In the genomic region with DNA sequence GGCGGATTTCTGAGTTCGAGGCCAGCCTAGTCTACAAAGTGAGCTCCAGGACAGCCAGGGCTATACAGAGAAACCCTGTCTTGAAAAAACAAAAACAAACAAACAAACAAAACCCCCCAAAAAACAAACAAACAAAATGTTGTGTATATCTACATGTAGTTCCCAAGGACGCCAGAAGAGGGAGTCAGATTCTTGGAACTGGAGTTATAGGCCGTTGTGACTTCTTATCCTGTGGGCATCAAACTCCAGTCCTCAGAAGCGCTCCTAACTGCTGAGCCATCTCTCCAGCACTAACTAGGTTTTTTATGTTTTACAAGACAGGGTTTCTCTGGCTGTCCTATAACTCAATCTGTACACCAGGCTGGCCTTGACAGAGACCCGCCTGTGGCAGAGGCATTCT, we compare ENCODE assay signal across 12 mouse cellular contexts. TPM values are rescaled to one million over a fixed set of nuclear protein-coding genes. Genes with fewer than 3 reads are reported as not detected.
DNase-seq lines count a peak whose midpoint lies in the region; ATAC-seq lines count a peak whose summit lies in the region.
"Had no signal": no experiment of that assay in that cellular context is flagged by ENCODE, and none has a peak within 500 bp of the region (broad histone marks: within the 10 kb centered on the region; RNA-seq: fewer than 3 reads in every experiment).

No protein-coding gene starts in this region.

- no peaks in the 10 kb centered on the region for H3K9me3 ChIP-seq in hindbrain, embryonic 14.5 days (ENCODE audit: control insufficient read depth, low read length)
- H3K9me3 ChIP-seq in hindbrain, embryonic 12.5 days (replicated peaks): no peaks in the 10 kb centered on the region
- H3K9me3 ChIP-seq: megakaryocyte, embryonic 14.5 days had no signal

- WGBS in hindbrain, embryonic 14.5 days: 60% methylated on average over 6 of the region's 6 CpGs
- 61% methylated on average over 6 of the region's 6 CpGs for WGBS in hindbrain, embryonic 12.5 days

- no peak overlapping the region for H3K27ac ChIP-seq in hindbrain, embryonic 14.5 days
- H3K27ac ChIP-seq in hindbrain, embryonic 12.5 days: no peak overlapping the region

- ATAC-seq in hindbrain, embryonic 14.5 days (ENCODE audit: low FRiP score): no peak
- no peak for ATAC-seq in hindbrain, embryonic 12.5 days (ENCODE audit: low FRiP score)
- ATAC-seq: hindbrain, embryonic 16.5 days had no signal

- H3K27me3 ChIP-seq in hindbrain, embryonic 14.5 days (ENCODE audit: control insufficient read depth, insufficient read depth, low read length): no peaks in the 10 kb centered on the region
- no peaks in the 10 kb centered on the region for H3K27me3 ChIP-seq in hindbrain, embryonic 12.5 days

- intact Hi-C loops in left cerebral cortex, postnatal 10 days (cut with DNase I): no loop called here

- H3K36me3 ChIP-seq in hindbrain, embryonic 14.5 days (replicated peaks; ENCODE audit: control insufficient read depth, insufficient read depth): peaks cover 35% of the 10 kb centered on the region
- peaks cover 34% of the 10 kb centered on the region for H3K36me3 ChIP-seq in hindbrain, embryonic 12.5 days

- H3K4me1 ChIP-seq in hindbrain, embryonic 14.5 days (replicated peaks; ENCODE audit: control insufficient read depth, insufficient read depth, low read length): no peaks in the 10 kb centered on the region; the same call in 1 of the 2 replicates
- H3K4me1 ChIP-seq in hindbrain, embryonic 12.5 days: no peaks in the 10 kb centered on the region; the same call in 1 of the 2 replicates
- H3K4me1 ChIP-seq: megakaryocyte, embryonic 14.5 days had no signal

- H3K4me2 ChIP-seq in hindbrain, embryonic 14.5 days (replicated peaks): no peak overlapping the region
- H3K4me2 ChIP-seq in hindbrain, embryonic 12.5 days (replicated peaks): no peak overlapping the region

- H3K9ac ChIP-seq in hindbrain, embryonic 14.5 days: no peak overlapping the region
- no peak overlapping the region for H3K9ac ChIP-seq in hindbrain, embryonic 12.5 days

- H3K4me3 ChIP-seq in hindbrain, embryonic 14.5 days (replicated peaks; ENCODE audit: low read length): no peak overlapping the region
- no peak overlapping the region for H3K4me3 ChIP-seq in hindbrain, embryonic 12.5 days
- H3K4me3 ChIP-seq: megakaryocyte, embryonic 14.5 days had no signal

- peak; percentile 55 for DNase-seq in hindbrain, embryonic 14.5 days (ENCODE audit: low spot score)
- DNase-seq in 3T3-L1 (ENCODE audit: low read depth, low spot score) (peak; percentile 77), A20 (ENCODE audit: low read depth, low spot score) (peak; percentile 43)
- DNase-seq in c-Kit-positive CD71-positive TER-119-positive erythroid progenitor cells, embryonic 14.5 days (ENCODE audit: low spot score): peak; percentile 40
- DNase-seq in left cerebral cortex, postnatal 10 days (ENCODE audit: extremely low spot score in 1 of 2, low spot score in 2 of 2): no peak
- no peak for DNase-seq in heart, adult 9 months (ENCODE audit: low spot score in 2 of 2)
- DNase-seq: gastrocnemius, postnatal 25 days had no signal

RNA-seq across cellular contexts. Expression of gene Cfap157, which starts 2.9 kb away (rescaled TPM):
- 0.42 and 1.2 TPM in 2 replicates for polyA plus RNA-seq in hindbrain, embryonic 14.5 days (2014; fragmentation: Nextera tagmentation; extraction: Ambion mirVana)
- polyA plus RNA-seq in hindbrain, embryonic 12.5 days (2016; fragmentation: Nextera tagmentation; extraction: Ambion mirVana): 0.85 and 1.5 TPM in 2 replicates
- total RNA-seq in left cerebral cortex, postnatal 10 days (2021): not detected
- total RNA-seq: adrenal gland, postnatal 4 days; gastrocnemius, postnatal 25 days; neutrophil, adult 5-6 weeks had no signal

RNA-seq across cellular contexts. Expression of gene Ptrh1, which starts 11.6 kb away (rescaled TPM):
- 4.3 and 5.1 TPM in 2 replicates for polyA plus RNA-seq in hindbrain, embryonic 14.5 days (2014; fragmentation: Nextera tagmentation; extraction: Ambion mirVana)
- polyA plus RNA-seq in hindbrain, embryonic 12.5 days (2016; fragmentation: Nextera tagmentation; extraction: Ambion mirVana): 4.6 and 5.6 TPM in 2 replicates
- total RNA-seq in left cerebral cortex, postnatal 10 days (2021): 10 to 100 TPM in 1 of 2 experiments, 1 to 10 TPM in 1; 8.4 to 10.3 TPM
- total RNA-seq: neutrophil, adult 5-6 weeks had no signal

RNA-seq across cellular contexts. Expression of gene Ttc16, which starts 11.7 kb away (rescaled TPM):
- polyA plus RNA-seq in hindbrain, embryonic 14.5 days (2014; fragmentation: Nextera tagmentation; extraction: Ambion mirVana): 0.52 and 0.74 TPM in 2 replicates
- 0.63 and 1.1 TPM in 2 replicates for polyA plus RNA-seq in hindbrain, embryonic 12.5 days (2016; fragmentation: Nextera tagmentation; extraction: Ambion mirVana)
- under 1 TPM; 0.22 to 0.36 TPM for total RNA-seq in left cerebral cortex, postnatal 10 days (2021)
- total RNA-seq: gastrocnemius, postnatal 25 days had no signal

RNA-seq across cellular contexts. Expression of gene Tor2a, which starts 30.1 kb away (rescaled TPM):
- polyA plus RNA-seq in hindbrain, embryonic 14.5 days (2014; fragmentation: Nextera tagmentation; extraction: Ambion mirVana): 49.8 and 53.1 TPM in 2 replicates
- polyA plus RNA-seq in hindbrain, embryonic 12.5 days (2016; fragmentation: Nextera tagmentation; extraction: Ambion mirVana): 52.1 and 55.9 TPM in 2 replicates
- 10 to 100 TPM; 28.6 to 28.9 TPM for total RNA-seq in left cerebral cortex, postnatal 10 days (2021)

RNA-seq across cellular contexts. Expression of gene 6330409D20Rik, which starts 46.4 kb away (rescaled TPM):
- polyA plus RNA-seq in hindbrain, embryonic 14.5 days (2014; fragmentation: Nextera tagmentation; extraction: Ambion mirVana): 3.8 and 4.5 TPM in 2 replicates
- polyA plus RNA-seq in hindbrain, embryonic 12.5 days (2016; fragmentation: Nextera tagmentation; extraction: Ambion mirVana): 1.6 and 2.0 TPM in 2 replicates
- total RNA-seq in left cerebral cortex, postnatal 10 days (2021): 1 to 10 TPM; 2.3 to 2.9 TPM
- total RNA-seq: gastrocnemius, postnatal 25 days; neutrophil, adult 5-6 weeks had no signal

Comparison
In these comparisons a context has a peak if more than half of its experiments do, and no peak if none do; other contexts are left out.
1. DNase-seq: peak in hindbrain, embryonic 14.5 days (single experiment), 3T3-L1 (single experiment), A20 (single experiment) and c-Kit-positive CD71-positive TER-119-positive erythroid progenitor cells, embryonic 14.5 days (single experiment); none in left cerebral cortex, postnatal 10 days (0 of 2) and heart, adult 9 months (0 of 2).